Mouse (Mus musculus): Measurements from ENCODE around the gene Gnb1l.

DNA sequence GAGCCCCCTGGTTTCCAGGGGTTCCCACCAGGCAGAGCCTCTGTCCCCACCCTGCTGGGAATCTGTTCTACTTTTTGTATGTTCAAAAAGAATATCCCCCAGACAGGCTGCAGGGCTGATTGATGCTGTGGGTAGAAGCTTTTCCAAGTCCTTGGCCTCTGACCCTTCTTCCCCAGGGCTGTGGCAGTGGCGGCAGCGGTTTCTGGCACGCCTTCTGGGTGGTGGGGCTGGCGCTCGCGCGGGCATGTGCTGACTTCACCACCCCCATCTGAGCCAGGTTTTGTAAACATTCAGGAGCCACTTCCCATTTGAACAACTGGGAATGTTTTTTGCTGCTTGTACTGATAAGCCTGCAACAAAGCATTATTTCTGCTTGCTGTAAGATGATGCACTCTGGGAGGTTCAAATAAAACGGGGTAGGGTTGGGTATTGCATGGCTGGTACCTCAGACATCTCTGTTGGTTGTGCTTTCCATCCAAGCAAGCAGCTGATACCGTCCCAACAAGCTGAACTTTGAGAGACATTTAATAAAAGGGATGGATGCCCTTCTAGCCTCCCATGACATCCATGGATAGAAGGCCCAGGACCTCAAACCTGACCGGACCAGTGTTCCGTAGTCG is 39.1 kb upstream of the Gnb1l start:
- TF ChIP-seq POLR2A (IDR thresholded peaks at IDR 0.05; ENCODE audit: insufficient read length, low read depth): no peak
- TF ChIP-seq POLR2AphosphoS2 (IDR thresholded peaks at IDR 0.05; ENCODE audit: insufficient read length, low read depth): no peak
- TF ChIP-seq MAX (IDR thresholded peaks at IDR 0.05; ENCODE audit: low read depth): no peak
- TF ChIP-seq TCF12 (IDR thresholded peaks at IDR 0.05; ENCODE audit: insufficient read depth, poor library complexity, severe bottlenecking): no peak
- no peak for TF ChIP-seq USF1 (IDR thresholded peaks at IDR 0.05; ENCODE audit: low read depth)
- no peak for TF ChIP-seq MYOG (IDR thresholded peaks at IDR 0.05; ENCODE audit: control insufficient read depth in 1 of 3, insufficient read depth in 1 of 3, insufficient read length in 2 of 3, low read depth in 2 of 3)
- TF ChIP-seq CEBPB (IDR thresholded peaks at IDR 0.05; ENCODE audit: insufficient read depth, poor library complexity, severe bottlenecking): no peak
- TF ChIP-seq TCF3 (IDR thresholded peaks at IDR 0.05; ENCODE audit: insufficient read length, low read depth): no peak
